ENCODE assay signal across 23 mouse cellular contexts in genomic region chr19:28044950-28045349, GRCm38 (mm10). TPM values are rescaled to one million over a fixed set of nuclear protein-coding genes. Genes with fewer than 3 reads are reported as not detected.
DNase-seq lines count a peak whose midpoint lies in the region; ATAC-seq lines count a peak whose summit lies in the region.
"Had no signal": no experiment of that assay in that cellular context is flagged by ENCODE, and none has a peak within 500 bp of the region (broad histone marks: within the 10 kb centered on the region; RNA-seq: fewer than 3 reads in every experiment).

No protein-coding gene starts in this region.

- H3K4me3 ChIP-seq in forebrain, embryonic 14.5 days (ENCODE audit: low read depth, low read length), result no peak overlapping the region
- H3K4me3 ChIP-seq in forebrain, embryonic 13.5 days, result no peak overlapping the region
- H3K4me3 ChIP-seq: embryonic facial prominence, embryonic 12.5 days; embryonic facial prominence, embryonic 15.5 days; erythroblast, embryonic 14.5 days; forebrain, embryonic 10.5 days; forebrain, embryonic 12.5 days had no signal

- no peak overlapping the region for H3K4me2 ChIP-seq in forebrain, embryonic 14.5 days (ENCODE audit: low read length)
- H3K4me2 ChIP-seq in forebrain, embryonic 13.5 days, result no peak overlapping the region
- H3K4me2 ChIP-seq: embryonic facial prominence, embryonic 12.5 days; embryonic facial prominence, embryonic 15.5 days; forebrain, embryonic 12.5 days had no signal

- ATAC-seq in forebrain, embryonic 14.5 days, result no peak
- no peak for ATAC-seq in forebrain, embryonic 13.5 days

- 87% methylated on average over 5 of the region's 5 CpGs for WGBS in forebrain, embryonic 14.5 days
- 87% methylated on average over 5 of the region's 5 CpGs for WGBS in forebrain, embryonic 13.5 days

- H3K4me1 ChIP-seq in forebrain, embryonic 14.5 days (ENCODE audit: control insufficient read depth, insufficient read depth, low read length), result no peaks in the 10 kb centered on the region
- H3K4me1 ChIP-seq in forebrain, embryonic 13.5 days, result no peaks in the 10 kb centered on the region
- H3K4me1 ChIP-seq: embryonic facial prominence, embryonic 12.5 days; embryonic facial prominence, embryonic 15.5 days; forebrain, embryonic 10.5 days; forebrain, embryonic 12.5 days had no signal

- H3K27me3 ChIP-seq in forebrain, embryonic 14.5 days (replicated peaks; ENCODE audit: control insufficient read depth, insufficient read depth, low read length), result no peaks in the 10 kb centered on the region
- H3K27me3 ChIP-seq in forebrain, embryonic 13.5 days, result no peaks in the 10 kb centered on the region
- H3K27me3 ChIP-seq: embryonic facial prominence, embryonic 12.5 days; embryonic facial prominence, embryonic 15.5 days; forebrain, embryonic 12.5 days had no signal

- peak; percentile 6 for DNase-seq in forebrain, embryonic 14.5 days (ENCODE audit: low spot score)
- DNase-seq in layer of hippocampus, adult 18-20 months (ENCODE audit: low spot score in 2 of 2), result peak; percentile 20 to 51
- DNase-seq in layer of hippocampus, adult 9-10 months (ENCODE audit: low spot score), result no peak
- peak; percentile 19 for DNase-seq in layer of hippocampus, adult 9-11 months
- no peak for DNase-seq in layer of hippocampus, postnatal 25 days (ENCODE audit: extremely low spot score in 1 of 2, low spot score in 1 of 2)
- DNase-seq in brain, embryonic 18.5 days (ENCODE audit: low read depth, low spot score), result peak; percentile 3
- DNase-seq in lung, postnatal 4 days, result no peak
- DNase-seq: adrenal gland, adult 2 months; adrenal gland, postnatal 10 days; adrenal gland, postnatal 25 days; cerebellum, adult 11 months; cerebellum, adult 18-20 months; cerebellum, adult 8-10 months; cerebellum, adult 9-11 months; cerebellum, postnatal 14 days; cerebellum, postnatal 36 days; embryo, embryonic 11 days had no signal

- H3K27ac ChIP-seq in forebrain, embryonic 14.5 days (ENCODE audit: low read depth, low read length), result no peak overlapping the region
- H3K27ac ChIP-seq in forebrain, embryonic 13.5 days, result no peak overlapping the region
- H3K27ac ChIP-seq: embryonic facial prominence, embryonic 12.5 days; embryonic facial prominence, embryonic 15.5 days; forebrain, embryonic 10.5 days; forebrain, embryonic 12.5 days had no signal

- H3K9ac ChIP-seq in forebrain, embryonic 14.5 days (ENCODE audit: low read length), result no peak overlapping the region
- no peak overlapping the region for H3K9ac ChIP-seq in forebrain, embryonic 13.5 days
- H3K9ac ChIP-seq: embryonic facial prominence, embryonic 12.5 days; embryonic facial prominence, embryonic 15.5 days; forebrain, embryonic 12.5 days had no signal

- no peaks in the 10 kb centered on the region for H3K36me3 ChIP-seq in forebrain, embryonic 14.5 days (ENCODE audit: control insufficient read depth, insufficient read depth, low read length)
- no peaks in the 10 kb centered on the region for H3K36me3 ChIP-seq in forebrain, embryonic 13.5 days (ENCODE audit: poor library complexity, severe bottlenecking)
- H3K36me3 ChIP-seq: embryonic facial prominence, embryonic 12.5 days; embryonic facial prominence, embryonic 15.5 days; forebrain, embryonic 10.5 days; forebrain, embryonic 12.5 days had no signal

- H3K9me3 ChIP-seq in forebrain, embryonic 14.5 days (replicated peaks; ENCODE audit: control insufficient read depth, low read length), result no peaks in the 10 kb centered on the region
- no peaks in the 10 kb centered on the region for H3K9me3 ChIP-seq in forebrain, embryonic 13.5 days (replicated peaks)
- H3K9me3 ChIP-seq: embryonic facial prominence, embryonic 12.5 days; embryonic facial prominence, embryonic 15.5 days; forebrain, embryonic 10.5 days; forebrain, embryonic 12.5 days had no signal

RNA-seq across cellular contexts. Expression of gene Rfx3, which starts 34.0 kb away (rescaled TPM):
- polyA plus RNA-seq in forebrain, embryonic 14.5 days (2014; fragmentation: Nextera tagmentation; extraction: Ambion mirVana), result 25.1 and 30.6 TPM in 2 replicates
- 33.1 and 40.1 TPM in 2 replicates for polyA plus RNA-seq in forebrain, embryonic 13.5 days (2015; fragmentation: Nextera tagmentation; extraction: Ambion mirVana)
- 100 to 1,000 TPM; 108 to 117 TPM for total RNA-seq in layer of hippocampus, adult 18-20 months (2021)
- 100 to 1,000 TPM; 111 to 138 TPM for total RNA-seq in layer of hippocampus, postnatal 25 days (2021)

Comparison
In these comparisons a context has a peak if more than half of its experiments do, and no peak if none do; other contexts are left out.
1. DNase-seq: peak in forebrain, embryonic 14.5 days (single experiment), layer of hippocampus, adult 18-20 months (2 of 2), layer of hippocampus, adult 9-11 months (single experiment) and brain, embryonic 18.5 days (single experiment); none in layer of hippocampus, adult 9-10 months (single experiment), layer of hippocampus, postnatal 25 days (0 of 2) and lung, postnatal 4 days (0 of 2).